Mouse (Mus musculus): ENCODE measurements at regions not wholly inside any gene's neighbourhood (a gene's known extent, or its start where the extent isn't known, plus 50 kb on each side); places are given as distances from the start of the nearest gene placed in this dataset.

DNA sequence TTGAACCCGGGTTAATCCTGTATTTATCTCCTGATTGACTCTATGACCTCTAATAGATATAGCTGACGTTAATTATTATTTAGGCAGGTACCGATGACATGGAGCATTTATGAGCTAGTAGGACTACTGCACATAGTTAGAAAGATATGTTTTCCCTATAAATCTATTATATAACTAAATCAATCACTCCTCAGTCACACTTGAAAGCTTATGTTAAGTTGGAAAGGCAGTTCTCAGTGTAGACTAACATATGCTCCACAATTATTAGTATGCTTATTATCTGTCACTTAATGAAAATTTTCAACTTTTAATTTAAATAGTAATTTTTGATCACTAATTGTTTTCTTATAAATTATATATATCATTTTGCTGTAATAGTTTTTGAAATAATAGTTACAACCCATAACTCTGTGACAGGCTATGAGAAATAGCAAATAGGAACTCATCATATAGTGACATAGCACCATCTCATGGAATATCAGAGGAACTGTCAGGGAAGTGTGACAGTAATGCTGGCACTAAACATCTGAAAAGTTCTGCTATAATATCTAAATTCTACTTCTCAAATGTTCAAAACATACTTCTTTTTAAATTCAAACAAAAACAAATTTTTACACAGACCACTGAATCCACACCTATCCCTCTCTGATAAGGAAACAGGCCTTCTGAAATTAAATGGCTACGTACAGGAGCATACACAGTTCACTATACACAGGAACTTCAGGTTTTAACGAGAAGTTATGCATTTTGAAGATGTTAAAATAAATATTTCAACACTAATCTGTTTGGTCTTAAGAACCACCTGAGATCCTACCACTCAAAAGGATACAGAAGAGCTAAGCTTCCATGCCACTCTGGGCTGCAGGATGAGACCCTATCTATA, 75.3 kb upstream of the Map2 start:
- DNase-seq = no peak

DNA sequence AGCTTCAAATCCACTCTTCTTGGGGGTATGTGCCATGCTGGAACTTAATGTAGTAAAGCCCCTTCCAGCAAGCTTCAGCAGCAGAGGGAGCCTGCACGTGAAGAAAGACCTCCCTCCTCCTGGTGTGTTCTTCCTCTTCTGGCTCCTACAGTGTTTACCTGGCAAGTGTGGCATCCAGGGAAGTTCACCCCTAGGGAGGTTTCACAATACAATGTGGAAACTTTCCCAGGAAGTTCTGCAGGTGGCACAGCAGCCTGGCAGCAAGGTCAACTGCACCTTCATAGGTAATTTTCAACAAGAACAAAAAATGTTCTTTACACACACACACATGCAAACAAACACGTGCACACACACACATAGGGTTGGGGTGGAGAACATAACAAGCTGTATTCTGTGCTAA, 73.7 kb upstream of the Map2 start:
- DNase-seq = no peak

DNA sequence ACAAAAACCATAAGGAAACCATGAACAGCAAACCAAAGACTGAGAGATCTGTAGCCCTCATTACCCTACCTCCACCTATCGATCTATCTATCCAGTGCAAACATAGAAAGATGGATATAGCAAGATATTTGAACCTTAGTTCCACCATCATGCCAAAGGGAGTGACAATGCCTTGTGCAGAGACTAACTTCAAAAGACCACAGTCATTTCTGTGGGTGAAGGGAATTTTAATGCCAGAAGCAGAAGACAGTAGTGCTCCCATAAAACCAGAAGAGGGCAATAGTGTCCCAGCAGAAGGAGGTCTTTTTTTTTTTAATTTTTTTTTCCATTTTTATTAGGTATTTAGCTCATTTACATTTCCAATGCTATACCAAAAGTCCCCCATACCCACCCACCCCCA, 70.6 kb upstream of the Map2 start:
- DNase-seq = peak; percentile 5 to 12

DNA sequence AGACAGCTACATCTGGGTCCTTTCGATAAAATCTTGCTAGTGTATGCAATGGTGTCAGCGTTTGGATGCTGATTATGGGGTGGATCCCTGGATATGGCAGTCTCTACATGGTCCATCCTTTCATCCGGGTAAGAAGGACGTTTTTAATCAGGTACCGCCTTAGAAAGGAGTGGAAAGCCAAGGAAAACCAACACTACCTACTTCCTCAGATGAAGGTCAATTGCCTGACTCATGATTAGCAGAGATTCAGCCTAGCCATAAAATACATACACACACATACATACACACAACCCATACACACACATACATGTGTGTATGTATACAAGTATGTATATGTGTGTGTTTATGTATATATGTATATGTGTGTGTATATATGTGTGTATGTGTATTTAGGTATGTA, 69.9 kb upstream of the Map2 start:
- DNase-seq = no peak

DNA sequence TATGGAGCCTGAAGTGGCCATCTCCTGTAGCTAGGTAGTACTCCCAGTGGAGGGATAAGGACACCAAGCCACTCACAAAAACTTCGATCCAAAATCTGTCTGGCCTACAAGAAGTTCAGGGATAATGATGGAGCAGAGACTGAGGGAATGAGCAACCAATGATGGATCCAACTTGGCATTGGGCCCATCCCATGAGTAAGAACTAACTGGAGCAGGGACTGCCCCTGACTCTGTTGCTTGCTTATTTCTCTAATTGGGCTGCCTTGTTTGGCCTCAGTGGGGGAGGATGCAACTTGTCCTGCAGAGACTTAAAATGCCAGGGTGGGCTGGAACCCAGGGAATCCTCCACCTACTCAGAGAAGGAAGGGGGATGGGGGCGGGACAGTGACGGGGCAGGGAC, 67.0 kb upstream of the Map2 start:
- DNase-seq = peak in 1 of 2 experiments; percentile 10

DNA sequence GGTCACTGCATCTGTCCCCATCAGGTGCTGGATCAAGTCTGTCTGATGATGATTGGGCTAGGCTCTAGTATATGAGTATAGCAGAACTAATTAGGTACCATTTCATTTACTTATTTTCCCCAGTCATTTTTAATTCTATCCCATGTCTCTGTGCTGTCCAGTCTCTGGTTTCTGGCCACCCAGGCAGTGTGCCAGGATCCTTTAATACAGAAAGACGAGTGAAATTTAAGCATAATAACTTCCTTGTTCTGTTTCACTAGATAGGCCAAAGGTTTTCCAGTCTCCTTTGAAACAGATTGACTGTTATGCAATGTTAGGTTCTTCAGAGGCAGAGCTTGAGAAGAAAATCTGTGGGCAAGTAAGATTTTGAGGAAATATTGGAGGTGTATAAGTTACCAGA, 61.2 kb upstream of the Map2 start:
- DNase-seq = no peak

DNA sequence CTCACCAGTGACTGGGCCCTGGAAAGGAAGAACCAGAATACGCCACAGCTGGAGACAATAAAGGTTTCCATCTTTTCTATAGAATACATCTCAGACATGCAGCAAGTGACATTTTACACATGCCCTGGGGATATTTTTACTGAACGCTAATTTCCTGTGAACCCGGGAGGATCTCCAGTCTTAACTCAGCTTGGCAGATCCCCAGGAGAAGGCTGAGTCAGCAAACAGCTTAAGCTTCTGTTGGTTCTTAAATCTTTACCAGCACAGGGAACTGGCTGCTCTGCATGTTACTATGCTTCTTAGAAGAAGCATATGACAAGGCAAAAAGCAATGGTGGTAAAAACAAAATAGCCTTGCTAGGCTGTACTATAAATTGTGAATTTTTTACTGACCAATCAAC, 59.7 kb upstream of the Map2 start:
- peak; percentile 54 to 60 for DNase-seq
